Mouse (Mus musculus) G1E (cell line): ENCODE measurements around the gene Nat8.

Source experiments
- CTCF ChIP-seq: IDR thresholded peaks from 2 replicates; pipeline ENCODE4 v1.5.1; 2012; ENCODE audit warnings: low read depth, low read length, inconsistent platforms, mixed read lengths
- GATA1 ChIP-seq: IDR thresholded peaks from 2 replicates; pipeline ENCODE4 v1.6.1; 2012; ENCODE audit warnings: borderline replicate concordance, low read length, inconsistent platforms, mixed read lengths
- POLR2AphosphoS5 ChIP-seq: IDR thresholded peaks from 2 replicates; pipeline ENCODE4 v1.6.1; 2012; ENCODE audit warnings: low read depth, low read length, inconsistent platforms; ENCODE audit not compliant: insufficient replicate concordance
- TAL1 ChIP-seq: conservative IDR thresholded peaks from 2 replicates; pipeline ENCODE4 v1.6.1; 2012; ENCODE audit warnings: low read depth, low read length, inconsistent platforms, mixed read lengths

DNA sequence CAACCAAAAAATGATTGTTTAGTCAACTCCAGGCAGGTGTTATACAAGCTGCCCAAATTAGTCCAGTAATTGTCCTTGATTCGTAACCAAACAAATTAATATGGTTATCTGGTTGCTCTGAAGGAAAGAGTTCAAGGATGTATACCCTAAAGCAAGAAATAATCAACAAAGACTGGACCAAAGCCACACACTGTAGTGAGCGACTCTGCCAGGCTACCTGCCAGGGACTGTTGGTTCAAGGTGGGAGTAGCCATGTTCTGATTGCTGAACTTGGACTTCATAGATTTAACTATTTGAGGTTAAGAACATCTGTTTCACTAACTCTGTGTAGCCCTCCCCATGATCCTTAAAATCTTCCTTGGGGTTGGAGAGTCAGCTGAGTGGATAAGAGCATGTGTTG, 31.3 kb upstream of the Nat8 start:
- TF ChIP-seq CTCF (no peak), TAL1 (no peak), GATA1 (no peak), POLR2AphosphoS5 (no peak)
